Mouse (Mus musculus) lung, postnatal 0 days (tissue): ENCODE data around the gene Crx.

ENCODE experiments used
- CTCF ChIP-seq: IDR thresholded peaks from 2 replicates; pipeline ENCODE4 v1.5.1; 2016; ENCODE audit warnings: antibody characterized with exemption, mild to moderate bottlenecking
- EP300 ChIP-seq: IDR thresholded peaks from 2 replicates; pipeline ENCODE4 v1.6.1; 2016; ENCODE audit warnings: antibody characterized with exemption, mild to moderate bottlenecking, control low read depth

DNA sequence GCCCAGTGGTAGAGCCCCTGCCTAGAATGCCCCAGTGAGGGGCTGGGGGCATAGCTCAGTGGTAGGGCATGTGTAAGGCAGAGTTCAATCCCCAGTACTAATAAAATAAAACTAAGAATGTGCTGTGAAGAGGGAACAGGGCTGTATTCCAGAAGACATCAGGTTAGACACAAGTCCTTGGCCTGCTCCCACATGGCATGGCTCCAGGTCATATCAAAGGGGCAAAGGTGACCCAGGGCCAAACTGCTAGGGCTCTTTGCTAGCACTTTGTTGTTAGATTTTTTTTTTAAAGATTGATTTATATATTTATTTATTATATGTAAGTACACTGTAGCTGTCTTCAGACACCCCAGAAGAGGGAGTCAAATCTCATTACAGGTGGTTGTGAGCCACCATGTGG lies 38.6 kb upstream of the Crx start:
- TF ChIP-seq CTCF, result no peak
- TF ChIP-seq EP300, result no peak
